Mouse (Mus musculus) adrenal gland, adult 18-20 months (tissue): ENCODE data around the gene Naa40. TPM values are rescaled to one million over a fixed set of nuclear protein-coding genes. Genes with fewer than 3 reads are reported as not detected.

Experiments used
- DNase-seq, 2 experiments: peaks; one replicate each; pipeline ENCODE4 v3.0.0; 2021 to 2022; ENCODE audit warnings: low spot score in 2 of 2
- total RNA-seq, 2 experiments: library from RNA; stranded (reverse); gene quantifications; 1 replicate in 1 of 2; 2 replicates in 1 of 2; pipeline ENCODE4 v1.2.3; 2021

Naa40 gene
- total RNA-seq, 2 experiments from 2014 or later, result 18.6 to 20.7 TPM

DNA sequence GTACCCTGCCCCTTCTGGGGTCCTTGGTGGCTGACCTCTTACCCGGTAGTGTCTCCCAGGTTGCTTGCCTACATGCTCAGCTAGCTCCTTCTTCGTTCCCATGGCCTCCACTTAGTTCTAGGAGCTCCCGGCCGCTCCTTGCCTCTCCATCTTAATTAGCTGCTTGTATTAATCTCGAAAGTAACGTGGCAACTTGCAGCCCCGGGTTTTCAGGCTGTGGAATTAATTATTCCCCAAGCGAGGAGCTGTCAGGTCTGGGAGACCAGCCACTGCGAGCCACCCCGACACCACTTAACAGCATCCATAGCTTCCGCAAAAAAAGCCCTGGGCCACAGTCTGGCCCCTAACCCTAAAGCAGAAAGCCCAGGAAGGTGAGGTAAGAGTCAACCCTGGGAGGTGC is 57.6 kb downstream of the Naa40 start:
- no peak for DNase-seq

DNA sequence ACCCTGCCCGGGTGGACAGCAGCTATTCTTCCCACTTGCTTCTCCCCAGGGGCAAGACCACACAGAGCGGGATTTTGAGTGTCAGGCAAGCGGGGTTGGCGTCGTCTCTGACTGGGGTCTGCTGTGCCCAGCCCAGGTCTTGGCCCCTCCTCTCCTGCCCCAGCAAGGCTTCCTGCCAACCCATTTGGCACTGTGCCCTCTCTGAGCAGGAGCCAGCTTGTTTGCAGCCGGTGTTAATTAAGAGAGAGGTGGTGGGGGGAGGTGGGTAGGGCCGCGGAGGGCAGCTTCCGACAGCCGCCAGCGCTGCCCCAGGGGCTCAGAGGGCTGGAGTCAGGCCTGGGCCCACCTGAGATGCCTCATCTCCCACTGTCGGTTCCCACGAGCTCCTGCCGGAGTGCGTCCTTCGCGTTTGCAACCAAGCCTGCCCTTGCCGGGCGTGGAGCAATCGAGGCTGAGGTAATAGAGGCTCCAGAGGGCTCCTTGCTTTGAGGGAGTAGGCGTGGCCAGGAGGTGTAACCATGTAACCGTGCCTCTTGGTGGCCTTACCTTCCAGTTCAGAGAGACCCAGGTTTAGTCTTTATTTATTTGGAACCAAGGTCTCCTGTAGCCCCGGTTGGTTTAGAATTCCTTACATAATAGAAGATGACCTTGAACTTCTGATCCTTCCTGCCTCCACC is 58.6 kb downstream of the Naa40 start:
- DNase-seq, result peak in 1 of 2 experiments; percentile 48

GRCm38 (mm10) chr19:7181496-7181895 is 59.5 kb downstream of the Naa40 start:
- no peak for DNase-seq

GRCm38 (mm10) chr19:7180756-7181405 is 60.1 kb downstream of the Naa40 start:
- DNase-seq, result no peak

DNA sequence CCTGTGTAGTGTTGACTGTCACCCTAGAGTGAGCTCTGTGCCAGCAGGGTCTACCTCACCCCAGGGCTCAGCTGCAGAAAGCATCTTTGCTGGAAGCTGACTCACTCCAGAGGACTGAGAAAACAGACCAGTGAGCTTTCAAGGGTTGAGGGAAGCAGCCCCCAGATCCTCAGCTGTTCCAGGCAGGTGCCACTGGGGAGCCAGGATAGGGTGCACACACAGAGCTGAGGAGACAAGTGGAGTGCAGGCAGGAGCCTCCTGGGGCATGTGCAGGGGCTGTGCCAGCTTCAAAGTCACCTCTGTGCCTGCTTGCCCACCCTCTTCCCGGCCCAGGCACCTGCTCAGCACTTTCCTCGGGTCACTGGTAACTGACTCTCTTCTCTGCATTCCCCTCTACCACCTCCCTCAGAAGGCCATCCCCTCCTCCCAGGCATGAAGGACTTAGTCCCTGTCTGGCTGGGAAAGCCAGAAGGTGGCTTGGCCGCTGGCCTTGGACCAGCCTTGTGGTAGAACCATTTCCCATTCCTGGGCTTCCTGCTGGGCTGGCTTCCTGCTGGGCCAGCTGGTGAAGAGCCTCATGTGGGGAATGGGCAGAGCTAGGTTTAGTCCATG is 62.0 kb downstream of the Naa40 start:
- no peak for DNase-seq

- DNase-seq, result no peak
Observed at GRCm38 (mm10) chr19:7177804-7178511, 63.0 kb downstream of the Naa40 start.

DNA sequence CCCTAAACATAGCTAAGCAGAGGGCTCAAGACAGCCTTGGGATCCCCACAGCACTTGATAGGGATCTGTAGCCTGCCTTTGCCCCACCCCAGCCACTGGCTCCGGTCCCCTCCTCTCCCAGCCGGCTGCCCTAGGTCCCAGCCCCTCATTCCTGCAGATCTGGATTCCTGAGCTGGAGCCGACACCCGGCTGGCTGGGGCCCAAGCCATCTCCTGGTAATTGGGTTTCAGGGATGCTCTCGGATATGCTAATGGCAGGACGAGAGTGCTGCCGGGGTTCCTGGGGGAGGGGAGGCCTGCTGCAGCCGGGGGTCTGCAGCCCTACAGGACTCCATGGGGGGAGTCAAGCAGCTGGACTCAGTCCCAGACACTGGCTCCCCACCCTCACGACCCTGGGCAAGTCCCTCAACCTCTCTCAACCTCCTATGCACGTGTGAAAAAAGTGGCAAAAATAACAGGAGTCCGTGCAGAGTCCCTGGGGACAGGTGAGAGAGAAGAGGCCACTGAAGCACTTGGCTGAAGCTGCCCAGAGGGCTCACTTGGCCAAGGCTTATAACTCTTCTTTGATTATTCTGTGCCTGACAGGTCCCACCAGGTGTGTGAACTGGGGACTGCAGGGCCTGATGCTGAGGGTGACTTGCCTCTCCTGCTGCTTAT is 64.8 kb downstream of the Naa40 start:
- DNase-seq, result no peak

Other genes with a start within 250 kb of the Naa40 start
- 10 to 100 TPM; 43.4 to 50.0 TPM for gene Dnajc4, start 248.6 kb downstream of the Naa40 start, total RNA-seq
- gene Nudt22, start 245.1 kb downstream of the Naa40 start, total RNA-seq, result 10 to 100 TPM; 21.5 to 24.7 TPM
- gene Trpt1, start 245.1 kb downstream of the Naa40 start, total RNA-seq, result 10 to 100 TPM; 11.4 to 15.4 TPM
- gene Fermt3, start 221.7 kb downstream of the Naa40 start, total RNA-seq, result 1 to 10 TPM; 7.4 to 8.7 TPM
- 100 to 1,000 TPM; 284 to 378 TPM for gene Stip1, start 201.2 kb downstream of the Naa40 start, total RNA-seq
- 10 to 100 TPM; 62.4 to 77.9 TPM for gene Macrod1, start 184.4 kb downstream of the Naa40 start, total RNA-seq
- gene Flrt1, start 135.5 kb downstream of the Naa40 start, total RNA-seq, result 1 to 10 TPM; 2.1 to 9.3 TPM
- gene Otub1, start 34.9 kb downstream of the Naa40 start, total RNA-seq, result 100 to 1,000 TPM in 1 of 2 experiments, 10 to 100 TPM in 1; 96.7 to 125 TPM
- gene Cox8a, start 23.6 kb downstream of the Naa40 start, total RNA-seq, result 1,000 to 10,000 TPM; 1,005 to 1,597 TPM
- gene Rcor2, start 26.1 kb upstream of the Naa40 start, total RNA-seq, result 1 to 10 TPM; 1.5 to 2.5 TPM
- 10 to 100 TPM; 63.5 to 64.0 TPM for gene Mark2, start 100.7 kb upstream of the Naa40 start, total RNA-seq
- 10 to 100 TPM; 19.9 to 22.7 TPM for gene Spindoc, start 141.8 kb upstream of the Naa40 start, total RNA-seq
- gene 2700081O15Rik, start 176.4 kb upstream of the Naa40 start, total RNA-seq, result 10 to 100 TPM; 17.1 to 20.0 TPM
- gene Rtn3, start 242.1 kb upstream of the Naa40 start, total RNA-seq, result 100 to 1,000 TPM; 137 to 151 TPM